Mouse (Mus musculus) cerebellum, adult 2 months (tissue): ENCODE data around the gene Nynrin. TPM values are rescaled to one million over a fixed set of nuclear protein-coding genes. Genes with fewer than 3 reads are reported as not detected.

ENCODE experiments used
- DNase-seq, 2 experiments: peaks; one replicate each; pipeline ENCODE4 v3.0.0; 2021
- H3K27ac ChIP-seq: fragments of 200-500 bp; 2 replicates; pipeline ENCODE4 v1.5.1; 2012; ENCODE audit warnings: low read length, control low read depth, inconsistent platforms; ENCODE audit not compliant: insufficient read depth
- H3K27me3 ChIP-seq: fragments of 200-500 bp; 2 replicates; pipeline ENCODE4 v1.6.1; 2012; ENCODE audit warnings: inconsistent platforms, mild to moderate bottlenecking, low read length, moderate library complexity; ENCODE audit not compliant: control insufficient read depth, insufficient read depth
- H3K4me1 ChIP-seq: fragments of 200-500 bp; 2 replicates; pipeline ENCODE4 v1.6.1; 2011; ENCODE audit warnings: low read length; ENCODE audit not compliant: control insufficient read depth, insufficient read depth
- H3K4me3 ChIP-seq: fragments of 200-500 bp; replicated peaks from 2 replicates; pipeline ENCODE3; 2011; ENCODE audit warnings: mild to moderate bottlenecking, low read depth, low read length, control low read depth; ENCODE audit not compliant: insufficient read depth
- CTCF ChIP-seq: fragments of 200-500 bp; IDR thresholded peaks from 2 replicates; pipeline ENCODE4 v1.5.1; 2011; ENCODE audit warnings: low read depth, mild to moderate bottlenecking, control low read depth, low read length, moderate library complexity, borderline replicate concordance; ENCODE audit not compliant: insufficient read depth
- POLR2A ChIP-seq: fragments of 200-500 bp; IDR thresholded peaks from 2 replicates; pipeline ENCODE4 v1.6.1; 2011; ENCODE audit warnings: low read length, control low read depth, borderline replicate concordance; ENCODE audit not compliant: insufficient read depth
- WGBS: fragments of 180-500 bp; shearing (Covaris S2); methylation state at CpG from one replicate; pipeline ENCODE4 v1.1.7; 2018; 5-methylcytosine and 5-hydroxymethylcytosine counted together
- polyA plus RNA-seq: library from polyadenylated mRNA; depleted of rRNA; stranded (reverse); fragments of >200 nt; gene quantifications from 2 replicates; pipeline ENCODE4 v1.2.3, GENCODE M21; 2012

Nynrin gene
- polyA plus RNA-seq, 1 experiment, result 4.8 TPM

DNA sequence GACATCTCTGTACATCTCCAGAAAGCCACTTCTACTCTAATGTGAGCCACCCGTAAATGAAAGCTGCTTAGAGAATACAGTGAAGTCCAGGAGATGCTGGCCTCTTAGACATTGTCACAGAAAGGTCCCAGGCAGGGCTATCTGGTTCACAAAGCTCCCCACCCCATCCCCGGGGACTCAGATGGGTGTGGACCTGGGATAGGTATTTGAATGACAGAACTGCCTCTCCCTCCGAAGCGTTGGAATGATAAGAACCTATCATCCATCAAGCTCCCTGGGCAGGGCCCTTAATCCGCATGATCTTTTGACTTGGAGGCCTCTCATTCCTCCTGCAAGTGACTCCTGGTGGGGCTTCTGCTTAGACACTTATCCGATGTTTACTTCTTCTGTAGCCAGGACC lies 2.9 kb upstream of the Nynrin start:
- Histone ChIP-seq H3K4me1 (no peaks in the 10 kb centered on the region; the same call in 1 of the 2 replicates), H3K27ac (no peak overlapping the region), H3K27me3 (no peaks in the 10 kb centered on the region), H3K4me3 (no peak overlapping the region)
- 84% methylated on average over 6 of the region's 6 CpGs for WGBS
- no peak for TF ChIP-seq CTCF
- no peak for TF ChIP-seq POLR2A
- DNase-seq, result no peak

DNA sequence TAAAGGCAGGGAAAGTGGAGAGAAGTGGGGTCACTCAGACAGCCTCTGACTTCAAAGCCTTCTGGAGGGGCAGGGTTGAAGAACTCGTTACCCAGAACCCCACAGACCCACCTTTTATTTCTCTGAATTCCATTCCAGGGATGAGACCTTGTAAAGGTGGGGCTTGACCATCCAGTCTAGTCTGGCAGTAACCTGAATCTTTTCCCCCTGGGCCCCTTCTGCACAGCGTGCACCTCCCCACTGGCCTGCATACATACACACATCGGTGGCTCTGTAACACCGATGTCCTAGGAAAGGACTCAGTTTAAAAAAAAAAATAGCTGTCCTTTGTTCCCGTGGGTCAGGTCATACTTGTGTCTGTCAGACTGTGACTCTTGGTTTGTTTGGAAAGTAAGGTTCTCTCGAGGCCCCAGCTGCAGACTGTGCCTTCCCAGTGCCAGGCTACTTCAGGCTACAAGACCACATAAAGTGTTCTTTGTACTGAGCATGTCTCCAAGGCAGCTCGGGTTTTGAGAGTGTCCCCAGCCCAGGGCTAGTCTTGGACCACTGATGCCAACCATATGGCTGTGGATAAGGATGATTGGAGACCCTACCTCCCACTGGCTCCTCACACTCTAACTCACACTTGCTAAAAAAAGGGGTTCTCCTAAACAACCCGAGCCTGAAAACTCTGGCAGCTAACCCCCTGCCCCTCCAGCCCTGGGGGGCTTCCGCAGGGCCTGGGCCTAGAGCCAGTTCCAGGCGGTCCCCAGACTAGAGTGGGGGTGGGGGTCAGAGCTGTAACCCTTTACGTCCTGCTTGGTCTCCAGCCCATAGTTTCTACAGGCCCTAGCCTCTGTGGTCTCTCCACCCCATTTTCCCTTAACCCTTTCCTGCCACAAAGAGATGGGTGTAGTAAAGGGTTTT lies 911 bp upstream of the Nynrin start:
- H3K27ac ChIP-seq, result no peak overlapping the region
- H3K4me1 ChIP-seq, result no peaks in the 10 kb centered on the region; the same call in 1 of the 2 replicates
- WGBS, result 37% methylated on average over 11 of the region's 11 CpGs
- no peak for DNase-seq
- TF ChIP-seq POLR2A (no peak), CTCF (no peak)
- H3K4me3 ChIP-seq, result peak overlapping the region; percentile 6
- no peaks in the 10 kb centered on the region for H3K27me3 ChIP-seq

DNA sequence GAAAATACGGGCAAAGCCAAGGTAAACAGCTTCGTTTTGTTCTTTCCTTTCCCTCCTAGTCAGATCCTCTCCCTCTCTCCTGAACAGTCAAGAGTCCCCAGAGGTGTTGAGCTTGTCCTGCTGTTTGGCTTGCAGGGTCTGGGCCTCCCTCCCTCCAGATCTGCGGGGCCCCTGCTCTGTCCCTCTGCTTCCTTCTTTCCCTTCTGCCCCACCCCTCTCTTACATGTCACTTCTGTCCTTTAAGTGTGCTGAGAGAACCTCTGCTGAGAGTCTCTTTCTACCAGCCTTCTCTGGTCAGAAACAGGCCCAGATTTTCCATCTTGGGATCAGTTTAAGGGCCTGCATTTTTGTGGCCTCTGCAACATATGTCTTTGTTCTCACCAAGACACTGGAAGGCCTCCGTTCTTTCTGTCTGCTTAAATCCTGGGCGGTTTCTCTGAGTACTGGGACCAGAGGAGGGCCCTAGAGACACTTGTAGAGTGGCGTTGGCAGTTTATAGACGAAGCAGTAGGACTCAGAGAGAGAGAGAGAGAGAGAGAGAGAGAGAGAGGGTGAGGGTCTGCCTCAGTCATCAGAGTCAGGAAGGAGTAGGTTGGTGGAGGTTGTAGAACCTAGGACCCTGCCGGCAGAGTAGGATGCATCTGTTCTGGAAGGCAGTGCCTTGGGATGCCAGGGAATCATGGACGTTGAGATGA lies 743 bp downstream of the Nynrin start:
- TF ChIP-seq CTCF, result no peak
- TF ChIP-seq POLR2A, result no peak
- H3K27me3 ChIP-seq, result no peaks in the 10 kb centered on the region
- no peak for DNase-seq
- 35% methylated on average over 9 of the region's 9 CpGs for WGBS
- H3K4me1 ChIP-seq, result no peaks in the 10 kb centered on the region; the same call in 1 of the 2 replicates
- H3K4me3 ChIP-seq, result peak overlapping the region; percentile 50
- H3K27ac ChIP-seq, result 0 out of 2 replicates have a peak overlapping the region, but pooled peaks have one; percentile 17

DNA sequence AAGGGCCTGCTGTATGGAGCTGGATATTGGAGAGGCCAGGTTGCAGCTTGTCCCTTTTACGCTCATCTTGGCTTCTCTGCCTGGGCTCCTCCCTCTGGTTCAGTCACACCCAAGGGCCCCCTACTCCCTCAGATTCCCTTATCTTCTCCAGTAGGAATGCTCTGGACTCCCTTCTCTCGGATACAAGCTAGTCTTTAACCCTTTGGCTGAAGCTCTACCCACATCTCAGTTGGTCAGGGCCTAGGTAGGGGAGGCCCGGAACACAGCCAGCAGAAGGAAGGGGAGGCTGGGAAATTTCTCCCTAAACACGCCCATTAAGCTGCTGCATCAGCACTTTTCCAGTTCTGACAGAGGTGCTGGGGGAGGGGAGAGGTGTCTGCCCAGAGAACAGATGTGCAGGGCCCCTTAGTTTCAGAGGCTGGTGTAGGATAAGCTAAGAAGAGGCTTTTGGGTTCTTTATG lies 1.3 kb downstream of the Nynrin start:
- Histone ChIP-seq H3K27ac (0 out of 2 replicates have a peak overlapping the region, but pooled peaks have one; percentile 17), H3K4me1 (no peaks in the 10 kb centered on the region; the same call in 1 of the 2 replicates), H3K27me3 (no peaks in the 10 kb centered on the region), H3K4me3 (peak overlapping the region; percentile 42)
- no peak for TF ChIP-seq CTCF
- no peak for TF ChIP-seq POLR2A
- DNase-seq, result no peak
- WGBS, result 67% methylated on average over 4 of the region's 4 CpGs

DNA sequence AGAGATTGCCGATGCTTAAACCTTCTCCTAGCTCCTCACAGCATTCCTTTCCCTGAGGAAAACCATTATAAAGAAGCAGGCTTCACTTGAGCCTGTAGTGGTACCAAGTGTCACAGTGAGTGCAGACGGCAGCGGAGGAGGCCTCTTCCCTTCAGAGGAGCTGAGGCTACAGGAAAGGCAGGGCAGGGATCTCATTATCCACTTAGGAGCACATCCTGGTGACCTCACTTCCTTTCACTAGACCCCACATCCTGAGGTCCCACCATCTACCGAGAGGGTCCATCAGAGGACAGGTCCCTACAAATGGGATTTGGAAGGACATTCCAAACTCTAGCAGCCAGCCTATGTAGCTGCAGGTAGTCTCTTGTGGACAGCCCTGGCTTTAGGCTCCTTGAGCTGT lies 3.8 kb downstream of the Nynrin start:
- Histone ChIP-seq H3K4me3 (no peak overlapping the region), H3K27ac (no peak overlapping the region), H3K27me3 (no peaks in the 10 kb centered on the region), H3K4me1 (no peaks in the 10 kb centered on the region; the same call in 1 of the 2 replicates)
- WGBS, result 77% methylated on average over 4 of the region's 4 CpGs
- no peak for DNase-seq
- TF ChIP-seq POLR2A, result no peak
- TF ChIP-seq CTCF, result no peak

DNA sequence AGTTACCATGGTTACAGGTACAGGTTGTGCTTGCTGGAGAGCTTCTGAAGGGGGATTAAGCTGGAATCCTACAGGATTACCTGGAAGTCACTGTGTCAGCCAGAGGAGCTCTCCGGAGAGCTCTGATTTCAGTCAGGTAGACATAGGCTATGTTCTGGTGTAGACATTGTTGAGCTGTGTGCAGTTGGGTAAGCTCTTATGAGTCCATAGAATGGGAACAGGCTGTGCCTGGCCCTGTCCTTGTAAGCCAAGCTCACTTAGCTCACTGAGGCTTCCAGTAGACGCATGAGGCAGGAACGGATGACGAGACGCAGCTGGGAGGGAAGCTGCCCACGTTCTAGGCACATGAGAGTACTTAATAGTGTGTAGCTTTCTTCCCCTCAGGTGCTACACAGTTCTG lies 8.4 kb downstream of the Nynrin start:
- Histone ChIP-seq H3K4me1 (no peaks in the 10 kb centered on the region), H3K4me3 (no peak overlapping the region), H3K27ac (no peak overlapping the region), H3K27me3 (no peaks in the 10 kb centered on the region)
- no peak for DNase-seq
- WGBS, result 76% methylated on average over 6 of the region's 6 CpGs
- TF ChIP-seq POLR2A (no peak), CTCF (no peak)

DNA sequence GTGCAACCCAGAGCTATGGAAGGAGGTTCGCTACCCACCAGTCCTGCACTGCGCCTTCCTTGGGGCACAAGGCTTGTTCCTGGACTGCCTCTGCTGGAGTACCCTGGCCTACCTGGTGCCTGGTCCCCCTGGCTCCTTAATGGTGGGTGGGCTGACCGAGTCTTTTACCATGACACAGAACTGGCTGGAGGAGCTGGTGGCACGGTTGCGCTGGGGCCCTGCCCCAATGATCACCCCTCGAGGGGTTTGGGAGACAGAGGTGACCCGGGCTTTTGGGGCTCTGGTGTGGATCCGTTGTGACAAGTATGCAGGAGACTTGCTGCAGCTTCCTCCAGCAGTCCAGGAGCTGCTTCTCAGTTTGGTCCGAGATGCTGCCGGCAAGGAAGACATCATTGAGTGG lies 9.2 kb downstream of the Nynrin start:
- no peak for TF ChIP-seq POLR2A
- no peak for TF ChIP-seq CTCF
- H3K4me3 ChIP-seq, result no peak overlapping the region
- DNase-seq, result no peak
- H3K4me1 ChIP-seq, result no peaks in the 10 kb centered on the region
- 92% methylated on average over 10 of the region's 10 CpGs for WGBS
- H3K27ac ChIP-seq, result no peak overlapping the region
- no peaks in the 10 kb centered on the region for H3K27me3 ChIP-seq
